In the genomic region with DNA sequence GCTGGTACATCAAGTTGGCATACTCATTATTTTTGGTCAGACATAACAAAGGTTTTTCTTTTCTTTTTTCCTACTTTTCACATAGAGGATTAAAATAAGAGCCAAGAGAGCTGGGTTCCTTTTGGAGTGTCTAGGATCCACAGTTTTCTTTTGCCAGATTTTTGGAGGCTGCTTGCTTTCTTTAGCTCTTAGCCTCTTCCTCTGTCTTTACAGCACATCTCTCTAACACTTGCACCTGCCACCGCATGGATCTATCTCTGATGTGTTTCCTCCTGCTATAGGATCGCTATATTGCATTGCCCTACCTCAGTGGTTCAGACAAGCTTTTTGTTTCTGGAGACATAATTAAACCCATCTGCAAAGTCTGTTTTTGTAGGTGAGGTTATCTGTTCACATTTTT, we compare ENCODE assay signal across 12 mouse cellular contexts.
"Had no signal": no experiment of that assay in that cellular context is flagged by ENCODE, and none has a peak within 500 bp of the region (broad histone marks: within the 10 kb centered on the region; RNA-seq: fewer than 3 reads in every experiment).

No protein-coding gene starts in this region.

- ATAC-seq: midbrain, embryonic 16.5 days had no signal

- DNase-seq: lung, adult 18-20 months; lung, embryonic 14.5 days; lung, postnatal 10 days; lung, postnatal 4 days; midbrain, embryonic 14.5 days; retina, postnatal 1 day; right cerebral cortex, postnatal 4 days; spleen, adult 18-20 months; thymus, adult 2 months; thymus, postnatal 14 days; thymus, postnatal 36 days had no signal
